7 mouse cellular contexts compared by ENCODE assay signal in the genomic region with DNA sequence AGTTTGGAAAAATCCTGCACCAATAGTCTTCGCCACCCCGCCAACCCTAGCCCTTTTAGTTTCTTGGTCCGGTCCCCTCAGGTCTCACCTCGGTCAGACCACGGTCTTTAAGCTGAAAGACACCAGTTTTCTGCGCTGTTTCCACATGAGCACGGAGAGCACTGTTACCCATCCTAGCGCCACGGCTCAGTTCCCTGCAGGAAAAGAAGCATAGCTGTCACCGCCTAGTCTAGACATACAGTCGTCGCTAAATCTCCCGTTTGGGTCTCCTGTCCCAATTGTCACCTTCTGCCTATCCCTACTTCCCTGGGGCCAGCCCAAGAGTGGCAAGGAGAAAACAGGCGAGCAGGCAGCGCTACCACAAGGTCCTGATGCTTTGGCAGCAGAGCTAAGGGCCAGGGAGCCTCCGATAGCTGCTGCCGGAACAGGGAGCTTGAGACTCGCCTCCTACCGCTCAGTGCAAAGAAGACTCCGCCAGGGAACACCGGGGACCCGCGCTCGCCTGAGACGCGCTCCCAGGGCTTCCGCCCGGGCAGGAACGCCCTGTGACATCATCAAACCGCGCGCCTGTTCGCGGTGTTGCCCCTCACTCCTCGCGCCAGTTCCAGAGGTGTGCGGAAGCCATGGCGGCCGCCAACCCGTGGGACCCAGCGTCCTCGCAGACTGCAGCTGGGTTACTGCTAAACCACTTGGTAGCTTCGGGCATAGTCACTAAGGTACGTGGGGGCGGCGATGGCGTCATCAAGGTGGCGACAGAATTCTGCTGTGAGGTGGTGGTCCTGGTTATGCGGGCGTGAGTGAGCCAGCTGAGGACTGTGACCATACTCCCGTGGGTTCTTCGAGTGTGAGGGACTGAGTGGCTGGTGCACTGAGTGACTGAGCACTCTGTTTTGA. TPM values are rescaled to one million over a fixed set of nuclear protein-coding genes. Genes with fewer than 3 reads are reported as not detected.
DNase-seq lines count a peak whose midpoint lies in the region; ATAC-seq and TF ChIP-seq lines count a peak whose summit lies in the region.

A gene (plus strand): TSS at position 554 of the 894 bp plus-strand sequence.
A gene (minus strand): TSS at position 691 of the 894 bp plus-strand sequence.

- H3K27me3 ChIP-seq in embryonic facial prominence, embryonic 11.5 days (ENCODE audit: control insufficient read depth, insufficient read depth, low read length) = no peaks in the 10 kb centered on the region
- no peaks in the 10 kb centered on the region for H3K27me3 ChIP-seq in kidney, adult 2 months (replicated peaks; ENCODE audit: control insufficient read depth, insufficient read depth, low read length)
- no peaks in the 10 kb centered on the region for H3K27me3 ChIP-seq in limb, embryonic 12.5 days
- H3K27me3 ChIP-seq in midbrain, embryonic 15.5 days (replicated peaks) = no peaks in the 10 kb centered on the region
- H3K27me3 ChIP-seq in spleen, adult 2 months (ENCODE audit: control insufficient read depth, insufficient read depth, low read length) = no peaks in the 10 kb centered on the region

- 0 out of 2 replicates have a peak, but pooled peaks have one; percentile 16 for TF ChIP-seq CTCF in kidney, adult 2 months (conservative IDR thresholded peaks at IDR 0.05; ENCODE audit: insufficient read depth, insufficient read length, low read depth, low read length)
- TF ChIP-seq CTCF in spleen, adult 2 months (IDR thresholded peaks at IDR 0.05; ENCODE audit: extremely low read depth, insufficient read depth, insufficient read length, insufficient replicate concordance) = no peak

- ATAC-seq in embryonic facial prominence, embryonic 11.5 days (replicated peaks; ENCODE audit: insufficient number of reproducible peaks, low FRiP score, low TSS enrichment, low read depth) = peak; percentile 91
- peak; percentile 92 for ATAC-seq in limb, embryonic 12.5 days (ENCODE audit: insufficient number of reproducible peaks, insufficient read depth, low FRiP score, low TSS enrichment, low read depth)
- peak; percentile 97 for ATAC-seq in midbrain, embryonic 15.5 days (replicated peaks)

- peak; percentile 30 for TF ChIP-seq POLR2A in kidney, adult 2 months (IDR thresholded peaks at IDR 0.05; ENCODE audit: low read depth, low read length)
- TF ChIP-seq POLR2A in spleen, adult 2 months (IDR thresholded peaks at IDR 0.05; ENCODE audit: low read depth, low read length) = peak; percentile 66

- H3K27ac ChIP-seq in embryonic facial prominence, embryonic 11.5 days (replicated peaks; ENCODE audit: low read depth, low read length) = peak within 1 kb of the TSS; percentile 67
- peak within 1 kb of the TSS; percentile 81 for H3K27ac ChIP-seq in kidney, adult 2 months (ENCODE audit: insufficient read depth, low read depth, low read length)
- H3K27ac ChIP-seq in limb, embryonic 12.5 days = peak within 1 kb of the TSS; percentile 89
- H3K27ac ChIP-seq in midbrain, embryonic 15.5 days = peak within 1 kb of the TSS; percentile 89
- H3K27ac ChIP-seq in spleen, adult 2 months (ENCODE audit: insufficient read depth, low read length) = peak within 1 kb of the TSS; percentile 84

- H3K9me3 ChIP-seq in embryonic facial prominence, embryonic 11.5 days (replicated peaks; ENCODE audit: control insufficient read depth, low read length) = no peaks in the 10 kb centered on the region
- H3K9me3 ChIP-seq in limb, embryonic 12.5 days = no peaks in the 10 kb centered on the region
- H3K9me3 ChIP-seq in midbrain, embryonic 15.5 days = no peaks in the 10 kb centered on the region

- H3K4me1 ChIP-seq in embryonic facial prominence, embryonic 11.5 days (ENCODE audit: control insufficient read depth, insufficient read depth, low read length) = no peaks in the 10 kb centered on the region
- H3K4me1 ChIP-seq in kidney, adult 2 months (ENCODE audit: control insufficient read depth, insufficient read depth, low read length) = 0 out of 2 replicates have a peak, but pooled peaks cover 3% of the 10 kb centered on the region
- peaks cover 14% of the 10 kb centered on the region for H3K4me1 ChIP-seq in limb, embryonic 12.5 days (replicated peaks)
- peaks cover 25% of the 10 kb centered on the region for H3K4me1 ChIP-seq in midbrain, embryonic 15.5 days
- no peaks in the 10 kb centered on the region for H3K4me1 ChIP-seq in spleen, adult 2 months (ENCODE audit: control insufficient read depth, insufficient read depth, insufficient read length)

- peak within 1 kb of the TSS; percentile 78 for H3K9ac ChIP-seq in embryonic facial prominence, embryonic 11.5 days (replicated peaks; ENCODE audit: low read length)
- H3K9ac ChIP-seq in limb, embryonic 12.5 days (replicated peaks) = peak within 1 kb of the TSS; percentile 78
- peak within 1 kb of the TSS; percentile 90 for H3K9ac ChIP-seq in midbrain, embryonic 15.5 days

- H3K36me3 ChIP-seq in embryonic facial prominence, embryonic 11.5 days (replicated peaks; ENCODE audit: control insufficient read depth, insufficient read depth, low read depth, low read length) = no peaks in the 10 kb centered on the region; the same call in 1 of the 2 replicates
- peaks cover 1% of the 10 kb centered on the region; the same call in 1 of the 2 replicates for H3K36me3 ChIP-seq in kidney, adult 2 months (ENCODE audit: control insufficient read depth, insufficient read depth, low read length)
- peaks cover 30% of the 10 kb centered on the region for H3K36me3 ChIP-seq in limb, embryonic 12.5 days
- H3K36me3 ChIP-seq in midbrain, embryonic 15.5 days (replicated peaks) = peaks cover 8% of the 10 kb centered on the region; the same call in 1 of the 2 replicates
- peaks cover 8% of the 10 kb centered on the region for H3K36me3 ChIP-seq in spleen, adult 2 months (ENCODE audit: control insufficient read depth, insufficient read depth, low read length)

- peak; percentile 97 for DNase-seq in adrenal gland, postnatal 14 days
- peak; percentile 93 for DNase-seq in embryonic facial prominence, embryonic 11.5 days (ENCODE audit: low spot score)
- peak; percentile 92 to 94 for DNase-seq in heart, adult 18-20 months
- peak; percentile 92 for DNase-seq in kidney, adult 2 months
- peak; percentile 71 to 86 for DNase-seq in spleen, adult 2 months (ENCODE audit: low read depth in 1 of 2, low spot score in 2 of 2)

- peak within 1 kb of the TSS; percentile 76 for H3K4me3 ChIP-seq in embryonic facial prominence, embryonic 11.5 days (ENCODE audit: low read depth, low read length)
- peak within 1 kb of the TSS; percentile 93 for H3K4me3 ChIP-seq in kidney, adult 2 months (ENCODE audit: insufficient read depth, low read depth, low read length)
- H3K4me3 ChIP-seq in limb, embryonic 12.5 days (replicated peaks) = peak within 1 kb of the TSS; percentile 79
- peak within 1 kb of the TSS; percentile 99 for H3K4me3 ChIP-seq in midbrain, embryonic 15.5 days
- peak within 1 kb of the TSS; percentile 100 for H3K4me3 ChIP-seq in spleen, adult 2 months (ENCODE audit: extremely low read depth, insufficient read depth, insufficient read length)

- peak within 1 kb of the TSS; percentile 75 for H3K4me2 ChIP-seq in embryonic facial prominence, embryonic 11.5 days (ENCODE audit: low read depth, low read length)
- peak within 1 kb of the TSS; percentile 66 for H3K4me2 ChIP-seq in limb, embryonic 12.5 days
- H3K4me2 ChIP-seq in midbrain, embryonic 15.5 days = peak within 1 kb of the TSS; percentile 75

- under 1% methylated on average over 52 of the region's 52 CpGs for WGBS in embryonic facial prominence, embryonic 11.5 days
- WGBS in kidney, adult 2 months = under 1% methylated on average over 52 of the region's 52 CpGs
- WGBS in limb, embryonic 12.5 days = under 1% methylated on average over 52 of the region's 52 CpGs
- WGBS in midbrain, embryonic 15.5 days = under 1% methylated on average over 52 of the region's 52 CpGs
- under 1% methylated on average over 52 of the region's 52 CpGs for WGBS in spleen, adult 2 months

RNA-seq across cellular contexts. Expression of the first gene that starts in this region (rescaled TPM):
- 13.5 and 14.3 TPM in 2 replicates for total RNA-seq in adrenal gland, postnatal 14 days (2021)
- polyA plus RNA-seq in embryonic facial prominence, embryonic 11.5 days (2014; fragmentation: Nextera tagmentation; extraction: Ambion mirVana) = 33.3 and 33.8 TPM in 2 replicates
- 10 to 100 TPM in 1 of 2 experiments, 1 to 10 TPM in 1; 9.9 to 11.5 TPM for total RNA-seq in heart, adult 18-20 months (2021)
- polyA plus RNA-seq in kidney, adult 2 months (2012; rRNA removed) = 2.4 and 3.2 TPM in 2 replicates
- 29.2 and 29.7 TPM in 2 replicates for polyA plus RNA-seq in limb, embryonic 12.5 days (2016; fragmentation: Nextera tagmentation; extraction: Ambion mirVana)
- polyA plus RNA-seq in midbrain, embryonic 15.5 days (2015; fragmentation: Nextera tagmentation; extraction: Ambion mirVana) = 27.1 and 30.2 TPM in 2 replicates
- 0.99 and 1.1 TPM in 2 replicates for polyA plus RNA-seq in spleen, adult 2 months (2012; rRNA removed)

RNA-seq across cellular contexts. Expression of the second gene that starts in this region (rescaled TPM):
- total RNA-seq in adrenal gland, postnatal 14 days (2021) = 13.5 and 15.4 TPM in 2 replicates
- polyA plus RNA-seq in embryonic facial prominence, embryonic 11.5 days (2014; fragmentation: Nextera tagmentation; extraction: Ambion mirVana) = 26.0 and 27.0 TPM in 2 replicates
- total RNA-seq in heart, adult 18-20 months (2021) = 10 to 100 TPM; 16.9 to 17.1 TPM
- 10.3 and 10.6 TPM in 2 replicates for polyA plus RNA-seq in kidney, adult 2 months (2012; rRNA removed)
- polyA plus RNA-seq in limb, embryonic 12.5 days (2016; fragmentation: Nextera tagmentation; extraction: Ambion mirVana) = 24.6 and 27.3 TPM in 2 replicates
- 28.7 and 31.5 TPM in 2 replicates for polyA plus RNA-seq in midbrain, embryonic 15.5 days (2015; fragmentation: Nextera tagmentation; extraction: Ambion mirVana)
- polyA plus RNA-seq in spleen, adult 2 months (2012; rRNA removed) = 3.5 and 4.6 TPM in 2 replicates

Comparison
In these comparisons a context has a peak if more than half of its experiments do, and no peak if none do; other contexts are left out.
1. Peak in every context shown above with its lines: DNase-seq, ATAC-seq, H3K4me3 ChIP-seq and H3K27ac ChIP-seq.